Mouse (Mus musculus) neural tube, embryonic 15.5 days (tissue): ENCODE measurements around the gene Dusp6. TPM values are rescaled to one million over a fixed set of nuclear protein-coding genes. Genes with fewer than 3 reads are reported as not detected.

Source experiments
- ATAC-seq: fragments of 200-750 bp; cut with Nextera tagmentation; 2 replicates; pipeline ENCODE4 v1.8.0; 2017; ENCODE audit warnings: mild to moderate bottlenecking, moderate TSS enrichment, moderate library complexity; ENCODE audit not compliant: low FRiP score
- H3K27ac ChIP-seq: fragments of 300-500 bp; sonication (generic); replicated peaks from 2 replicates; pipeline ENCODE4 v1.5.1; 2015; ENCODE audit warnings: mild to moderate bottlenecking, inconsistent platforms
- H3K27me3 ChIP-seq: fragments of 300-500 bp; sonication (generic); replicated peaks from 2 replicates; pipeline ENCODE4 v1.6.1; 2015; ENCODE audit warnings: inconsistent platforms
- H3K36me3 ChIP-seq: fragments of 300-500 bp; sonication (generic); 2 replicates; pipeline ENCODE4 v1.6.1; 2015; ENCODE audit warnings: inconsistent platforms
- H3K4me1 ChIP-seq: fragments of 300-500 bp; sonication (generic); 2 replicates; pipeline ENCODE4 v1.6.1; 2015; ENCODE audit warnings: inconsistent platforms
- H3K4me2 ChIP-seq: fragments of 300-500 bp; sonication (generic); 2 replicates; pipeline ENCODE4 v1.6.1; 2015; ENCODE audit warnings: inconsistent platforms, mild to moderate bottlenecking, moderate library complexity
- H3K4me3 ChIP-seq: fragments of 300-500 bp; sonication (generic); replicated peaks from 2 replicates; pipeline ENCODE4 v1.5.1; 2015; ENCODE audit warnings: mild to moderate bottlenecking, inconsistent platforms
- H3K9ac ChIP-seq: fragments of 300-500 bp; sonication (generic); replicated peaks from 2 replicates; pipeline ENCODE4 v1.6.1; 2015; ENCODE audit warnings: mild to moderate bottlenecking, inconsistent platforms
- H3K9me3 ChIP-seq: fragments of 300-500 bp; sonication (generic); replicated peaks from 2 replicates; pipeline ENCODE4 v1.6.1; 2016; ENCODE audit warnings: inconsistent platforms
- WGBS: fragments of 180-500 bp; shearing (Covaris S2); methylation state at CpG from one replicate; pipeline ENCODE4 v1.1.7; 2015; ENCODE audit warnings: mixed read lengths; 5-methylcytosine and 5-hydroxymethylcytosine counted together
- polyA plus RNA-seq: library from polyadenylated mRNA; unstranded; fragments of >200 nt; fragmentation: Nextera tagmentation; extraction: Ambion mirVana; gene quantifications from 2 replicates; pipeline ENCODE4 v1.2.1, GENCODE M21; 2015

Gene Dusp6
- polyA plus RNA-seq, 1 experiment from 2014 or later: 28.2 TPM

DNA sequence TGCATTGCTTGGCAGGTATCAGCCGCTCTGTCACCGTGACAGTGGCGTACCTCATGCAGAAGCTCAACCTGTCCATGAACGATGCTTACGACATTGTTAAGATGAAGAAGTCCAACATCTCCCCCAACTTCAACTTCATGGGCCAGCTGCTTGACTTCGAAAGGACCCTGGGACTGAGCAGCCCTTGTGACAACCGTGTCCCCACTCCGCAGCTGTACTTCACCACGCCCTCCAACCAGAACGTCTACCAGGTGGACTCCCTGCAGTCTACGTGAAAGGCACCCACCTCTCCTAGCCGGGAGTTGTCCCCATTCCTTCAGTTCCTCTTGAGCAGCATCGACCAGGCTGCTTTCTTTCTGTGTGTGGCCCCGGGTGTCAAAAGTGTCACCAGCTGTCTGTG, 3.0 kb downstream of the Dusp6 start:
- no peaks in the 10 kb centered on the region for H3K36me3 ChIP-seq
- no peaks in the 10 kb centered on the region for H3K9me3 ChIP-seq
- peaks cover 59% of the 10 kb centered on the region for H3K4me1 ChIP-seq
- peak overlapping the region; percentile 83; the same call in 1 of the 2 replicates for H3K9ac ChIP-seq
- peak overlapping the region; percentile 18; the same call in 1 of the 2 replicates for H3K27ac ChIP-seq
- H3K27me3 ChIP-seq: peaks cover 7% of the 10 kb centered on the region; the same call in 1 of the 2 replicates
- H3K4me3 ChIP-seq: peak overlapping the region; percentile 79
- no peak for ATAC-seq
- peak overlapping the region; percentile 81 for H3K4me2 ChIP-seq
- WGBS: 22% methylated on average over 14 of the region's 14 CpGs

DNA sequence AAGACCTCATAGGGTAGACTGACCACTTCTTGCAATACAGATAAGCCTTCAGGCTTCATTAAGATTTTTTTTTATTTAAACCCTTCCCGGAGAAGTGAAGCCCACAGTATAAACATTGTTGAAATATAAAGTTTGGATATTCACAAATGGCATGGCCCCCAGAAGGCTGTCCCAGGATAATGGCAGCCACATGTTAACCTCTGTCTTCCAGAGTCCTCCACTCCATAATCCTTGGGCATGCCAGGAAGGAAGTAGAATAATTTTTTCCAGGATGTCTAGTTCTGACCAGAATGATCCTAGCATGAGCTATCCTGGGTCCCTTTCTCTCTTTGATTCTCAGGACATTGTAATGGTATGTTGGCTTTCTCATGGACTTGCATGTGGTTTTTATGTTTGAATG, 4.6 kb downstream of the Dusp6 start:
- H3K4me1 ChIP-seq: peaks cover 46% of the 10 kb centered on the region
- 67% methylated on average over 1 of the region's 1 CpGs for WGBS
- 0 out of 2 replicates have a peak overlapping the region, but pooled peaks have one; percentile 33 for H3K27ac ChIP-seq
- no peak for ATAC-seq
- H3K9me3 ChIP-seq: no peaks in the 10 kb centered on the region
- peak overlapping the region; percentile 81; the same call in 1 of the 2 replicates for H3K4me2 ChIP-seq
- H3K36me3 ChIP-seq: no peaks in the 10 kb centered on the region
- H3K27me3 ChIP-seq: peaks cover 7% of the 10 kb centered on the region; the same call in 1 of the 2 replicates
- H3K4me3 ChIP-seq: no peak overlapping the region
- H3K9ac ChIP-seq: no peak overlapping the region

DNA sequence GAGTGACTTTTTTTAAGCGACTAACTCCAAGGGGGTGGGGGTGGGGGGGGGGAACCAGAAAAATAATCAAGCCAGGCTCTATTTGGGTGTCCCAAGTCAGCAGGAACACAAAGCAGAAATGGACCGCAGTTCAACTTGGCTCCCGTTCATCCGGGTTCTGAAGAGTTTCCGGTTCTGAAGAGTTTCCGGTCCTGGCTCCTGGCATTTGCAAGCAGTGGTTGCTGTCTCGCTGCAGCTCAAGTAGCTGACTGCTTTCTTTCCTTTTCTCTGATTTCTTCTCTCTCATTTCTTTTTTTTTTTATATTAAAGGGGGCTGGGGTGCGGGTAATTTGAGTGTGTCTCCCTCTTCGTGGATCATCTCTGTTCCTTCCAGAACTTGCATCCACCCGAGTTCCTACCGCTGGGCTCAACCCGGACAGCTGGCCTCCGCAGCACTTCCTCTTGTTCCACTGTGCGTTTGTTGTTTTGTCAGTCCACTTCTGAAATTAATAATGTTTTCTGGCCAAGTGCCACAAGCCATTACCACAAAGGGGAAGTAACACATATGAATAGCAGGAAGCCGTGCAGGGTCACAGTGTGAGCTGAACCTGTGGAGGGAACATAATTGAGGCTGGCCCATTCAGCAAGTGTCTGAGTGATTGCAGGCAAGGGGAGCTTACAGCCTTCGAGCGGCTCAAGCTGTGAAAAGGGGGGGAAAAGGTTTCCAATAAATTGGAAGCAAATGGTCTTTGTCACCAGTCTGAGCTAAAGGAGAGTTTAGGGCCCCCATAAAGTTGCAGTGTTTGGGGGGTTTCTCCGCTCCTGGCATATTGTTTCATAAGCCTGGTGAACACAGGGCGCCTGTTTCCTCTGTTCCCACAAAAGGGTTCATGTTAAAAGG, 5.6 kb downstream of the Dusp6 start:
- peaks cover 7% of the 10 kb centered on the region; the same call in 1 of the 2 replicates for H3K27me3 ChIP-seq
- H3K9me3 ChIP-seq: no peaks in the 10 kb centered on the region
- no peak for ATAC-seq
- no peaks in the 10 kb centered on the region for H3K36me3 ChIP-seq
- no peak overlapping the region for H3K4me3 ChIP-seq
- H3K9ac ChIP-seq: no peak overlapping the region
- peak overlapping the region; percentile 51 for H3K27ac ChIP-seq
- peaks cover 43% of the 10 kb centered on the region for H3K4me1 ChIP-seq
- peak overlapping the region; percentile 81 for H3K4me2 ChIP-seq
- 14% methylated on average over 19 of the region's 19 CpGs for WGBS

DNA sequence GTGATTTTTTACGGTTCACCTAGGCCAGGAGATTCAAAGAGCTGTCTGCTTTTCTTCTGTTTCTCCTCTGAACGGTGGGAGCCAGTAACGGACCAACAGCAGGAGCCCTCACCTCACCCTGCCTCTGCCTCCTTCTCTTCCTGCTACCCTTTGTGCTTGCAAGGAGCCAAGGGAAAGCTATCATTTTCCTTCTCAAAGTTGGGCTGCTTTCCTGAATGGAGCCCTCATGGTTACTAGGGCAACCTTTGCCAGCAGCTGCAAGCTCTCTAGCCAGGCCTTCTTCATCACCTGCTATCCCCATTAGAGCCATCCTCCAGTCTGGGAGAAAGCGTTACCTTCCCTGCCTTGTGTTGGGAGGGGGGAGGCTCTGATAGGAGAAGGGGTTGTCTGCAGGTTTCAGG, 6.3 kb downstream of the Dusp6 start:
- Histone ChIP-seq H3K27ac (peak overlapping the region; percentile 51), H3K36me3 (no peaks in the 10 kb centered on the region), H3K27me3 (peaks cover 7% of the 10 kb centered on the region; the same call in 1 of the 2 replicates), H3K4me1 (peaks cover 43% of the 10 kb centered on the region), H3K9ac (no peak overlapping the region), H3K9me3 (no peaks in the 10 kb centered on the region), H3K4me2 (peak overlapping the region; percentile 81), H3K4me3 (no peak overlapping the region)
- 10% methylated on average over 4 of the region's 4 CpGs for WGBS
- ATAC-seq: no peak

DNA sequence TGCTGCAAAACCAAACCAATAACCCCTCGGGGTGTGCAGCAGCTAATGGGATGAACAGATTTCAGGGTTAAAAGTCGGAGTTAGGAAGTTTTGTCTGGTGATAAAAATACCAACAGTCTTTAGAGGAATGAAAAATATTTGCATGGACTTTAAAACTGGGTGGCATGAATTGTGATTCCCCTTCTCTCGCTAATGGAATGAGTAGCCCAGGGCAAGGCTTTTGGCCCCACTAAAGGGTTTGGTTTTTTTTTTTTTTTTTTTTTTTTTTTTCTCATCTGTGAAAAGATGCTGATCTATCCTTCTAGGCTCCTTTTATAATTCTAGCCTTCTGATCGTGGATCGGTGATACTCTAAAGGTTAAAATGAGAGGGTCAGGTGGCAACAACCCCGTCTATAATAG, 6.7 kb downstream of the Dusp6 start:
- no peak for ATAC-seq
- H3K27ac ChIP-seq: 0 out of 2 replicates have a peak overlapping the region, but pooled peaks have one; percentile 37
- H3K4me3 ChIP-seq: no peak overlapping the region
- WGBS: 44% methylated on average over 6 of the region's 6 CpGs
- H3K4me2 ChIP-seq: no peak overlapping the region
- no peak overlapping the region for H3K9ac ChIP-seq
- peaks cover 7% of the 10 kb centered on the region; the same call in 1 of the 2 replicates for H3K27me3 ChIP-seq
- H3K9me3 ChIP-seq: no peaks in the 10 kb centered on the region
- H3K4me1 ChIP-seq: peaks cover 43% of the 10 kb centered on the region
- H3K36me3 ChIP-seq: no peaks in the 10 kb centered on the region

DNA sequence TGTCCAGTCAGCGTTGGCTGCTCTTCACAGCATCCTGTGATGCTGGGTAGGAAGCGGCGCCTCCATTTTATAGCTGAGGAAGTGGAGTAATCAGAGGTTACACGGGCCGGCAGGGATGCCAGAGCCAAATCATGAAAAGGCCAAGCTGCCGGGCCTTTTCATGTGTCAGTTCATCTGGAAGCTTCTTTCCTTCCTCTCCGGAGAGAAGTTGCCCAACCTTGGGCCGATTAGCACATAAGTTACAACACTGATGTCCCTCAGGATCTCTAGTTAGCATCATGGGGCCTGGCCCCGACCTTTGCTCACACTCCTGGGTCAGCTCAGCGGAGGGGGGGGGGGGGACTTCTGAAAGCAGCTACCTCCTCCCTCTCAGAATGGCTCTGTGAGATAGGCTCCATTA, 7.4 kb downstream of the Dusp6 start:
- Histone ChIP-seq H3K27me3 (peaks cover 7% of the 10 kb centered on the region; the same call in 1 of the 2 replicates), H3K9ac (no peak overlapping the region), H3K9me3 (no peaks in the 10 kb centered on the region), H3K36me3 (no peaks in the 10 kb centered on the region), H3K4me1 (peaks cover 41% of the 10 kb centered on the region), H3K4me2 (no peak overlapping the region), H3K27ac (no peak overlapping the region), H3K4me3 (no peak overlapping the region)
- ATAC-seq: no peak
- 44% methylated on average over 10 of the region's 10 CpGs for WGBS

DNA sequence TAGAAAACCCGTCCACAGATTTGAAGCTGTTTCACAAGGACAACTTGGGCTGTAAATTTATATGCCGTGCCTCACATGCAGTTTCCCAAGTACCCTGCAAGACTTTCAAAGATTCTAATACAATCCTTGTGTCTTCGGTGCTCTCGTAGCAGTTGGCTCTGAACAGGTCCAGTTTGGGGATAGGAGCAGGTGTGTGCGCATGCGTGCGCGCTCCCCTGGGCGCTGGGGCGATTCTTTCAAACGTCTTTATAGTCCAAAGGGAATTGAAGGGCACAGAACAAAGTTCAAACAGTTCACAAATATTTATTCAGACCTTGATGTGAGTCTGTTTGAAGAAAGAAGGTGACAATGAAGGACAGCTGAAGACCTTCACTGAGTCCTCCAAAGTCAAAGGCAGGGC, 8.0 kb downstream of the Dusp6 start:
- Histone ChIP-seq H3K4me1 (peaks cover 36% of the 10 kb centered on the region), H3K27me3 (peaks cover 7% of the 10 kb centered on the region; the same call in 1 of the 2 replicates), H3K9me3 (no peaks in the 10 kb centered on the region), H3K4me2 (no peak overlapping the region), H3K27ac (no peak overlapping the region), H3K9ac (no peak overlapping the region), H3K36me3 (no peaks in the 10 kb centered on the region), H3K4me3 (no peak overlapping the region)
- ATAC-seq: no peak
- WGBS: 73% methylated on average over 11 of the region's 11 CpGs

DNA sequence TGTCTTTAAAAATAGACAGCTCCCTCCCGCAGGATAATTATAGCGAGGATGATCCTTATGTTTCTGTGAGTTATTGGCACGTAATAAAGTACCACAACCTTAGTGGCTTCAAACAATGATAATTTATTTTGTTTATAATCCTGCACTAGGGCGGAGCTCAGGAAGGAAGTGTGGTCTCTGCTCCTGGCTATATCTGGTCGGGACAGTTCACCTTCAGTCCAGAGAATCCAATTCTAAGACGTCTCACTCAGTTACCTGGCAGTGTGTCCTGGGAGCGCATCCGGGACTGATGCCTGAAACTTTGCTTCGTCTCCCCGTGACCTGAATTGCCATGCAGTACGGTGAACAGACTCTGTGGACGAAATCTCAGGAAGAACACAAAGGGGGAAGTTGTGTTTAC, 10.0 kb downstream of the Dusp6 start:
- no peak overlapping the region for H3K4me3 ChIP-seq
- no peak overlapping the region for H3K9ac ChIP-seq
- no peak for ATAC-seq
- H3K4me1 ChIP-seq: peaks cover 25% of the 10 kb centered on the region
- no peak overlapping the region for H3K4me2 ChIP-seq
- 0 out of 2 replicates have a peak, but pooled peaks cover 2% of the 10 kb centered on the region for H3K27me3 ChIP-seq
- 85% methylated on average over 12 of the region's 12 CpGs for WGBS
- H3K36me3 ChIP-seq: no peaks in the 10 kb centered on the region
- no peaks in the 10 kb centered on the region for H3K9me3 ChIP-seq
- no peak overlapping the region for H3K27ac ChIP-seq

DNA sequence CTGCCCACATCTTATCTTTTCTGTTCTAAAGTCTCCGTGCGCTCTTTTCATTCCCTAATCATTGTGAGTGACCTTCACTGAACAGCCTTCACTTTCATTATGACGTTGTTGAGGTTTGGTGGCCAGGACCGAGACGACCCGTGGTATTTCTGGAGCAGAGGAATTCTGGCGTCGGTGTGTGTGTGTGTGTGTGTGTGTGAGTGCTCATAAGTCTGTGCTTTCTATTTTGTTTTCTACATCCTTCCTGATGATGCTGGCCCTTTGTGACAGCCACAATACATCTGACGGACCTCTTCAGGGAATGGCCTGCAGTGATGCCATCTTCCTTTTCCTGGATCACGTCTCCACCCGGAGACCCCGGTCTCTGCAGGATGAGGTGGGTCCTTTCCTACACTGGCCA, 11.6 kb downstream of the Dusp6 start:
- Histone ChIP-seq H3K27ac (no peak overlapping the region), H3K4me3 (no peak overlapping the region), H3K4me1 (peaks cover 8% of the 10 kb centered on the region), H3K9ac (no peak overlapping the region), H3K9me3 (no peaks in the 10 kb centered on the region), H3K27me3 (no peaks in the 10 kb centered on the region), H3K4me2 (no peak overlapping the region), H3K36me3 (no peaks in the 10 kb centered on the region)
- no peak for ATAC-seq
- WGBS: 90% methylated on average over 12 of the region's 12 CpGs

DNA sequence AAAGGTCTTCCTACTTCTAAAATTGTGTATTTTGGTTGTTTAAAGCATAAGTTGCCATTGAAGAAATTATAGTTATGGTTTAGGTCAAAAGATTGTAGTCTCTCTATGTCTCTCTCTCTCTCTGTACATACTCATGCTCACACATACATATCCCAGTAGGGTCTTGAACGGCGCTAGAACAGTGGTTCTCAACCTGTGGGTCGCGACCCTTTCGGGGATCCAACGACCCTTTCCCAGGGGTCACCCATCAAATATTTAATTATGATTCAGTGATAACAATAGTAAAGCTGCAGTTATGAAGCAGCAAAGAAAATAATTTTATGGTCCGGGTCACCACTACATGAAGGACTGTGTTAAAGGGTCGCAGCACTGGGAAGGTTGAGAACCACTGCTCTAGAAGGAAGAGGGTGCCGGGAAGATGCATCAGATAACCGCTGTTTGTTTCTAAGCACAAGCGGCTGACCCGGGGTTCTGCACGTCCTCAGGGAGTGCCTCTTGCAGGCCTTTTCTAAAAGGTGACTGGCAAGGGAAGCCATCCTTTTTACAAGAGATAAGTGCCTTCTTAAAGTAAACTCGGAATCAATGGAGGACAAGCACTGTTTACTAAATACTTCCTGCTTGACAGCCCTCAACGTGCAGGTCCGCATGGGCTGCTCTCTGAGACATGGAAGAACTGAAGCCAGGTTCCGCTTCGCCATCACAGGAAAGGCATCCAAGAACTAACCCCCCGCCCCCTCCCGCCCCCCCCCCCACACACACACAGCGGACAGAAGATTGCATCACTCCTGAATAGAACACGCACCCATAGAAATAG, 16.2 kb downstream of the Dusp6 start:
- no peak overlapping the region for H3K27ac ChIP-seq
- no peaks in the 10 kb centered on the region for H3K4me1 ChIP-seq
- no peaks in the 10 kb centered on the region for H3K27me3 ChIP-seq
- ATAC-seq: no peak
- H3K36me3 ChIP-seq: no peaks in the 10 kb centered on the region
- no peaks in the 10 kb centered on the region for H3K9me3 ChIP-seq
- 88% methylated on average over 22 of the region's 22 CpGs for WGBS
- no peak overlapping the region for H3K4me3 ChIP-seq
- no peak overlapping the region for H3K4me2 ChIP-seq
- no peak overlapping the region for H3K9ac ChIP-seq

DNA sequence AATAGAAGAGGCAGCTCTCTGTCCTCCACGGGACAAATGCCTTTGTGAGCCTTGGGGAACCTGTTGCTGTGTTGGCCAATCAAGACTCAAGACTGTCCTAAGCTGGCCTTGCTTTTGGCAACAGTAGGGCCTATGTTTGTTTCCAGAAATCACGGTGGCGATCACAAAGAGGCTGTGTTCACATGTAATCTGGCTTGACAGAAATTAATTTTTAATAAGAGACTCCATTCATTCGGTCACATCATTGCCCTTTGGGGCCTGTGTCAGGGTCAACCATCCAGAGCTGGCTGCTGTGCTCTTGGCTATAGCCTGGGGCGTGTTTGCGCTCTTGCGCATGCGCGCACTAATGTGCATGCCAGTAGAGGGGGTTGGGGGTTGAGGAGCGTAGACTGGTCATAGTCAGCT, 21.0 kb downstream of the Dusp6 start:
- no peaks in the 10 kb centered on the region for H3K36me3 ChIP-seq
- H3K27ac ChIP-seq: no peak overlapping the region
- H3K4me2 ChIP-seq: no peak overlapping the region
- 0 out of 2 replicates have a peak, but pooled peaks cover 2% of the 10 kb centered on the region for H3K27me3 ChIP-seq
- no peaks in the 10 kb centered on the region for H3K9me3 ChIP-seq
- no peak for ATAC-seq
- H3K4me1 ChIP-seq: peaks cover 6% of the 10 kb centered on the region
- WGBS: 90% methylated on average over 10 of the region's 10 CpGs
- H3K4me3 ChIP-seq: no peak overlapping the region
- no peak overlapping the region for H3K9ac ChIP-seq
